Mouse (Mus musculus): Measurements from ENCODE around the gene Pih1d1.
"Not testable (repeated sequence)": the region's sequence is repeated elsewhere in the genome, so short reads cannot be mapped to it uniquely, and the experiment has no call there.

Gene Pih1d1

DNA sequence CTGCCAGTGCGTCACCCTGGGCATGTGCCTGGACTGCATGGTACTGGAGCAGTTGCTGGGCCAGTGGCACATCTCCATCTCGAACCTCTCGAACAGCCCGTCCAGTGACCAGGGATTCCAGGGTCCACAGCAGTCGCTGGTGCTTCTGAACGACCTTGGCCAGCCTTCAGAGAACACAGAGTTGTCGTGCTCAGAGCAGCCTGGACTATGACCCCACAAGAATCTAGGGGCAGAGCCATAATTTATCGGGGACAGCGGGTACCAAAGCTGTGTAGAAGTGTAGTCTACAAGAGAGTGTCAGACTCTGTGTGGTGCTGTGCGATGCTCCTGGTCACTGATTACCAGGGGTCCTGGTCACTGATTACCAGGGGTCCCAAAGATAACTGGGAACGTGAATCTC, 6.2 kb upstream of the Pih1d1 start:
- DNase-seq (ENCODE audit: inconsistent ontology term): no peak

DNA sequence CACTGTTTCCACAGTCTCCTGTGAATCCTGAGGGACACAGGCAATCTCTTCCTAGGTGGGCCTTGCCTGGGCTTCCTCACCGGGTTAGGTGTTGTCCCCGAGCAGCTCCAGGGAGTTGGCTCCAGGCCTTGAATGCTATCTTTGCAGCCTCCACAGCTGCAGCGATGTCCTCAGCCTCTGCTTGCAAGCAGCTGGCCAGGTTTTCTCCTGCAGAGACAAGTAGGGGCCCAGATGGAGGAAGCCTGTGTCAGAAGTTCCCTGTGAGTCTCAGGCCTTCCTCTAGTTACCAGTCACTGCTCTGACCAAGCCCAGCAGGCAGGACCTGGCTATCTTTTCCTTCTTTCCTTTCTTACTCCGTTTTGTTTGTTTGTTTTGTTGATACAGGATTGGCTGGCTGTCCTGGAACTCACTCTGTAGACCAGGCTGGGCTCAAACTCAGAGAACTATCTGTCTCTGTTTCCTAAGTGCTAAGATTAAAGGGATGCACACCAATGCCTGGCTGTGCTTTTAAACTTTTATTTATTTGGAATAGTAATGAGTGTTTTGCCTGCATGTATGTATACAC, 5.5 kb upstream of the Pih1d1 start:
- no peak for DNase-seq (ENCODE audit: inconsistent ontology term)

DNA sequence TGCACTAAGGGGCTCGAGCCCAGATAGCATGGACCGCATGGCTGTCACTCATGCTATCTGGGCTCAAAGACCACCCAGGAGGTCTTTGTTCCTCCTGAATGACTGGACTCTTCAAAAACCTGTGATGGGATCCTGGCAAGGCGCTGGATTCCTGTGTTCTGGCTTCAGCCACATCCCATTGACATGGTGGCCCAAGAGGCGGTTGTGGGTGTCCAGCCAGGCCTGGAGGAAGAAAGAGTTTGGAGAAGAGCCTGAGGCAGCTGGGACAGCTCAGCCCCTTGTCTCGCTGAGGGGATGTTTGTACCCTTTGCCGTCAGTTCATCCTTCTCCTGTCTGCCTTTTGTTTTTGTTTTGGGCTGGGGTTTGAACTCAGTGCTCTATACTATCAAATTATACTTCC, 4.6 kb upstream of the Pih1d1 start:
- no peak for DNase-seq (ENCODE audit: inconsistent ontology term)

DNA sequence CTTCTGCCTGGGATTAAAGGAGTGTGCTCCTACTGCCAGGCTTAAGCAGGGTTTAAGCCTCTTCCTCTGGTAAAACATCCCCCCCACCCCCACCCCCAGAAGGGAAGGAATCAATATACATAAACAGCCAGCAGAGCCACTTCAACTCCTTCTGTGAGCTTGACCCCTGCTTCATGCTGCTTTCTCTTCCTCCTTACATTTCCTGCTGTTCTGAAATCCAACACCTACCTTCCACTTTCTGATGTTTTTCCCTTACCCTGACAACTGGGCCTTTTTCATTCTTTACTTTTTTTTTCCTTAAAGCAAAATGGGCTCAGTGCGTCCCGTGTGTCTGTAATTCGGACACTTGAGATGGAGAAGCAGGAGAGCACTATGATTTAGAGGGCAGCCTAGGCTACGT, 3.8 kb upstream of the Pih1d1 start:
- DNase-seq (ENCODE audit: inconsistent ontology term): no peak

DNA sequence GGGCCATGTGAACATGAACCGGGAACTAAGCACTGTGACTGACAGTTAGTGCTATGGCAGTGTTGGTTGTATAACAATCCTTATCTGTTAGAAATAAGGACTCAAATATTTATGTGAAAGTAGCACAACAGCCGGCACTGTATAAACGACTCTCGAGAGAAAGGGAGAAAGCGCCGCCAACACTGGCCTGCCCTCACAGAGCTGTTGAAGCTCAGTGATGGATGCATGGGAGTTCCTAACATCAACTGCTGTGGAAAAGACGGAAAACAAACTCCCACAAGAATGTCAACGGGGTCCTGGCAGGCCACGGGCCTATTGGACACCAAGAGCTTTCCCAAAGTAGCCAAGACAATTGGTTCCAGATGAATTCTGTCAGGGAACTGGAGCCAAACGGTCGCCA, 2.8 kb upstream of the Pih1d1 start:
- DNase-seq (ENCODE audit: inconsistent ontology term): no peak

DNA sequence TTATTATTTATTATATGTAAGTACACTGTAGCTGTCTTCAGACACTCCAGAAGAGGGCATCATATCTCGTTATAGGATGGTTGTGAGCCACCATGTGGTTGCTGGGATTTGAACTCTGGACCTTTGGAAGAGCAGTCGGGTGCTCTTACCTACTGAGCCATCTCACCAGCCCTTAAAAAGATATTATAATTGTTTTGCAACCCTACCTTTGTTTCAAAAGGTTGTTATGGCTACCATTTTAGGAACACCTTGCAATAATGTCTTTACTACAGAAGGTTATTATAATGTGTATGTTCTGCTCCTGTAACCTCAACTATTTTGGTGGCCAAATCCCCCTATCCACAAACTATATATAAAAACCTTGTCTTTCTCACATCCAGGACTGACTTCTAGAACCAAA, 1.1 kb upstream of the Pih1d1 start:
- DNase-seq (ENCODE audit: inconsistent ontology term): not testable (repeated sequence)

DNA sequence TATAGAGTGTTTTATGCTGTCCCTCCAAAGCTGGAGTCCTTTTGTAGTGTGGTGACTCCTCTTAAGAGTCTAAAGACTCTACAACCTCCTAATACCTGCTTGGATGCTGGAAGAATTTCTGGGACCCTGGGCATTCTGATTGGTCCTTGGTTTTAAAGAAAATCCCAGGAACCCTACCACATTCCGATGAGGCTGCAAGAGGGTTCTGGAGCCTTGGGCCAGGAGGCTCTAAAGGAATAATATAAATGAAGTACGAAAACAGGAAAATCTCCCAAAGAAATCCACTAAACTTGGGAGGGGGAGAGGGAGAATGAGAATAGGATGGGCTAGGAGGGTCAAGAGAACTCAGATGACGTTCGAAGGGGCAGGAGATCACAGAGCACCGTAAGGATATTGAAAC, 517 bp upstream of the Pih1d1 start:
- DNase-seq (ENCODE audit: inconsistent ontology term): no peak

DNA sequence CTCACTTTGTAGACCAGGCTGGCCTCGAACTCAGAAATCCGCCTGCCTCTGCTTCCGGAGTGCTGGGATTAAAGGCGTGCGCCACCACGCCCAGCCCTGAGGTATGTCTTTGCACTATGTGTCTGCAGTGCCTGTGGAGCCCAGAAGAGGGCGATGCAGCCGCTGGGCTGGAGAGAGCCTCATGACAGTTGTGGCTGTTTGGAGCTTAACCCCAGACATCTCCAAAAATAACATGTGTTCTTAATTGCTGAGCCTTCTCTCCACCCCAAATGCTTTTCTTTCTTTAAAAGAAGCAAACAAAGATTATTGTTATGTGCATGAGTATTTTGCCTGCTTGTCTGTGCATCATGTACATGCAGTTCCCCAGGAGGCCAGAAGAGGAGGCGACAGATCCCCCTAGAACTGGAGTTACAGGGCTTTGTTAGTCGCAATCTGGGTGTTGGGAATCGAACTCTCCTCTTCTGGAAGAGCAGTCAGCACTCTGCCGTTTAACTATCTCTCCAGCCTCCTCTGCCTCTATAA, 951 bp downstream of the Pih1d1 start:
- peak; percentile 50 for DNase-seq (ENCODE audit: inconsistent ontology term)

DNA sequence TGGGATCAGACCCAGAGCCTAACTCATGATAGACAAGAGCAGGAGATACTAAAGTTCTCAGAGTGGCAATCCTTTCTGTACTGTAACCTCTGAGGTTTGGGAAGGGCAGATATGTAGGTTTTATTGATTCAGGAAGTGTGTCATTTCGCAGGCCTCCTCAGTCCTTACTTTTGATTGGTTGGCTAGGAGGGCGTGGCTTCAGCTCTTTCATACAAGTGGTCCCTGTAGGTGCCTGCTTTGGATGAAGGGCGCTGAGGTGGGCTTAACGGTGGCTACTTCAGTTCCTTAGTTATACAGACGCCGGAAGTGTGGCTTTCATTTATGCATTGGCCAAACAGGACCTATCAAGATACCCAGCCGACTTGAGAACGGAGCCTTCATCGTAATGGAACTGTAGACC, 1.5 kb downstream of the Pih1d1 start:
- DNase-seq (ENCODE audit: inconsistent ontology term): no peak

DNA sequence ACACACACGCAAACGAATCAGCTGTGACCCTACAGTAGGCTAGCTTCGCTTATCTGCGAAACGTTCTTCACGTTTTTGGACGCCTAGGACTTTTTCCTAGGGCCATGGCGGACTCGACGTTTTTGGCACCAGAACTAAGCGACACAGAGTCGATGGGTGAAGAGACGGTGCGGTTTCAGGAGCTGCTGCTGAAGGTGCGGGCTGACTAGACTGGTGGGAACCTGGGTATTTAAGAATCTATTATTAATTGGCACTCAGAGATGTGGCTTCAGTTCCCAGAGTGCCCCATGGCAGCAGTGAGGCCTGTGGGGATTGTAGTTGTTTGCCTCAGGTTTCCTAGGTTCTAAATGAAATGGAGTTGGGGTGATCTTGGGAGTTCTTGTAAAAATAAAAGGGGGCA, 2.1 kb downstream of the Pih1d1 start:
- no peak for DNase-seq (ENCODE audit: inconsistent ontology term)

DNA sequence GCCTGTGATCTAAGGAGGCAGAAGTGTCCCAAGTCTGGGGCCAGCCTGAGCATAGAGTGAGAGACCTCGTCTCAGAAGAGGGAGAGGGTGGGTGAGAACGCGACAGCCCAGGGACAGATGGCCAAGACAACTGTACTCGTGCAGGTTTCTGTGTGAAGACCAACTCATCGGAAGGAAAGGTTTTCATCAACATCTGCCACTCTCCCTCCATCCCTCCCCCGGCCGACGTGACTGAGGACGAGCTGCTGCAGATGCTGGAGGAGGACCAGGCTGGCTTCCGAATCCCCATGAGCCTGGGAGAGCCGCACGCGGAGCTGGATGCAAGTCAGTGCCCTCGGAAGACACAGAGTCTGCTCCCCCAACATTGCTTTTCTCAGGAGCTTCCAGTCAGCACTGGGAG, 3.4 kb downstream of the Pih1d1 start:
- DNase-seq (ENCODE audit: inconsistent ontology term): no peak

DNA sequence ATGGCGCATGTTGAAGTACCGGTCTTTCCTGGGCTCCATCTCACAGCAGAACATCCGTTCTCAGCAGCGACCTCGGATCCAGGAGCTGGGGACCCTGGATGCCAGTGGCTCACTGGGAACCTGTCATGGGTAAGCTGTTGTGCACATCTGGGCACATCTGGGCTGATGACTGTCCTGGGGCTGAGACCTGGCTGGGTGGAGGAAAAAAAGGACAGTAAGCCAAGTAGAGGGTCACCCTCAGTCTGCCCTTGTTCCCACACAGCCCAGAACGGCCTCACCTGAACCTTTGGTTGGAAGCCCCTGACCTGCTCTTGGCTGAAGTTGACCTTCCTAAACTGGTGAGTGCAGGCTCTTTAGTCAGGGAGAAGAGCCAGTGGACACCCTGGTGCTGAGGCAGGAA, 4.9 kb downstream of the Pih1d1 start:
- no peak for DNase-seq (ENCODE audit: inconsistent ontology term)

DNA sequence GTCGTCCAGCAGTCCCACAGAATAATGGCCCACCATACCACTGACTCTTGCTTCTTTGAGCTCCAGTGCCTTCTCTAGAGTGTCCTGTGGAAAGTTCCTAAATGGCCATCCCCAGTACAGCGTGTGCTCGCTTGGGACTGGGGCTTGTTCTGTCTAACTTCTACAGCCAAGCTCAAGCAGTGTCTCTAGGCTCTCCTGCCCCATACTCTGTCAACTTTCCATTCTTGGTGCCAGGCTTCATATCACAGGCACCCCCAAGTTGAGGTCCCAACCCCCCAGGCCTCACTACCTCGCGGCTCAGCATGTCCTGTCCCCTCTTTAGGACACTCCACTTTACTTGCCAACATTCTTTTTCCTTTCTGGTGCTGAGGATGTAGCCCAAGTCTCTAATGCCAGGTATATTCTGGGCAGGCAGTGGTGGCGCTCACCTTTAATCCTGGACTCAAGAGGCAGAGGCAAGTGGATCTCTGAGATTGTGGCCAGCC, 6.3 kb downstream of the Pih1d1 start:
- DNase-seq (ENCODE audit: inconsistent ontology term): no peak

DNA sequence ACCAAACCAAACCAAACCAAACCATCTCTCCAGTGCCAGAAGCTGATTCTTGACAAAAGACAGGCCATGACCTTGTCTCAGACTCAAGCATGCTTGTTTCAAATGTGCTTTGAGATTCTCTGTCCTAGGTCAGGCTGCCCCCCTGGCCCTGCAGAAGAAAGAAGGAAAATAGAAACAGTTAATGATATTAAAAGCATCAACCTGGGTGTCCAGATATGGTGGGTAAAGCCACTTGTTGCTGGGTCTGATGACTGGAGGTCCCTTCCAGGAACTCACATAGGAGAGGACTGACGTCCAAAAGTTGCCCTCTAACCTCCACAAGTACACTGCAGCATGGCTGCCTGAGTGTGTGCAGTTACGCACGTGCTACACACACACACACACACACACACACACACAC, 6.8 kb downstream of the Pih1d1 start:
- DNase-seq (ENCODE audit: inconsistent ontology term): no peak

DNA sequence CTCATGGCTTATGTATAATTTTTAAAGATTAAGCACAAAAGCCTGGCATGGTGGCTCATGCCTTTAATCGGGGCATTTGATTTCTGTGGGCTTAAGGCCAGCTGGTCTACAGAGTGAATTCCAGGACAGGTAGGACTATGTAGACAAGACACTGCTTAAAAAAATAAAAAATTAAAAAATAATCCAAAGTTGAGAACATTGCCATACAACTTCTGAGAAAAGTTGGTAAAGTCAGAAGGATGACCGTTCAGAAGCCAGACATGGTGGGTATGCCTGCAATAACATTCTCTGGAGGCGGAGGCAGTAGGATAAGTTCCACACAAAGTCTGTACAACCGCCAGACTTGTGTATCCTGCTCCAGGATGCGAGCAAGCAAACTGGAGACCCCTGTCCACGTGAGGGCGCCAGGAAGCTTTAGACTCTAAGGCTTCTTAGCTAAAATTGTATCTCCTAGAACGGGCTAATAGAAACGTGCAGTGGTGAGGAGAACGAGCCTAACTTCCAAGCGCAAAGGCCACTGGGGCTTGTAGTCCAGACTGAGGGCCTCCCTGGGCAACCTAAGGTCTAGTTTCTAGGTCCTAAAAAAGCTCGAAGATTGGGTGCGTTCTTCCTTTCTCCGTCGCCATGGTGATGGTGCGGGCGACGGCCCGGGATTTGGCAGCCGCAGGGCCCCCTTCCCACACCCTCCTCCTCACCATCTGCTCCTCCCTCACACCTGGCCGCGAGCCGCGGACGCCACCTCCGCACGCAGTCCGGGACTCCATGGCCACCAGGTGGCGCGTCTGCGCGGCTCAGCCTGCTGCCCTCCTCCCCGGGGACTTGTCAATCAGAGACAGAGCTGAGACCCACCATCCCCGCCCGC, 7.7 kb downstream of the Pih1d1 start:
- DNase-seq (ENCODE audit: inconsistent ontology term): peak; percentile 90

DNA sequence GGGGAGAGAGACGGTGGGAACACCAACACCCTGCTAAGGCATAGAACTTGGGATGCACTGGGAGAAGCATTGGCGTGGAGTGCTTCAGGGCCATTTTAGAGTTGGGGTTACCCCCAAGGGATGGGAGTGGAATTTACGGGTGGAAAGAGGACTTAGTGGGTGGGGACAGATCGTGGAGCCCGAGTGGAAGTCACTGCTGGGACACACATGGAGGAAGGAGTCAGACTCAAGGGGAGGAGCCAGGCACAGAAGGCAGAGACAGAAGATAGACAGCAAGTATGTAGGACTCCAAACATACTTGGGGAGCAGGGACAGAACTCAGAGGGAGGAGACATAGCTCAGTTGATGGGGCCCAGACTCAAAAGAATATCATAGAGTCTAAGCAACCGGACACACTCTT, 8.4 kb downstream of the Pih1d1 start:
- no peak for DNase-seq (ENCODE audit: inconsistent ontology term)

DNA sequence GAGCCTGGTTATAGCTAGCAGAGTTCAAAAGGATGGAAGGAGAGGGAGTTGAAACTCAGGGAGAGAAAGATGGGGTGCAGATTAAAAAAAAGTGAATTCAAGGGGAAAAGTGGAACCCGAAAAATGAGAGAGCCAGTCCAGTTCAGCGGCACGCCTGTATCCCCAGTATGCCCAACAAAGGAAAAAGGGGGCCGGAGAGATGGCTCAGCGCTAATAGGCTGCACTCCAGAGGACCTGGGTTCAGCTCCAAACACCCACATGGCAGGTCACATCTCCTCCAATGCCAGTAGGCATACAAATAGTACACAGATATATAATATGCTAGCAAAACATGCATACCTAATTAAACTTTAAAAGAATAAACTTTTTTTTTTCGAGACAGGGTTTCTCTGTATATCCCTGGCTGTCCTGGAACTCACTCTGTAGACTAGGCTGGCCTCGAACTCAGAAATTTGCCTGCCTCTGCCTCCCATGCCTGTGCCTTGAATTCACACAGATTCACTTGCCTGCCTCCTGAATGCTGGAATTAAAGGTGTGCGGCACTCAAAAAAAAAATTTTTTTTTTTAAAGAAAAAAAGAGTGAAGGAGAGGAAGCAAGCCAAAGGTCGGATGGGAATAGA, 9.0 kb downstream of the Pih1d1 start:
- no peak for DNase-seq (ENCODE audit: inconsistent ontology term)

DNA sequence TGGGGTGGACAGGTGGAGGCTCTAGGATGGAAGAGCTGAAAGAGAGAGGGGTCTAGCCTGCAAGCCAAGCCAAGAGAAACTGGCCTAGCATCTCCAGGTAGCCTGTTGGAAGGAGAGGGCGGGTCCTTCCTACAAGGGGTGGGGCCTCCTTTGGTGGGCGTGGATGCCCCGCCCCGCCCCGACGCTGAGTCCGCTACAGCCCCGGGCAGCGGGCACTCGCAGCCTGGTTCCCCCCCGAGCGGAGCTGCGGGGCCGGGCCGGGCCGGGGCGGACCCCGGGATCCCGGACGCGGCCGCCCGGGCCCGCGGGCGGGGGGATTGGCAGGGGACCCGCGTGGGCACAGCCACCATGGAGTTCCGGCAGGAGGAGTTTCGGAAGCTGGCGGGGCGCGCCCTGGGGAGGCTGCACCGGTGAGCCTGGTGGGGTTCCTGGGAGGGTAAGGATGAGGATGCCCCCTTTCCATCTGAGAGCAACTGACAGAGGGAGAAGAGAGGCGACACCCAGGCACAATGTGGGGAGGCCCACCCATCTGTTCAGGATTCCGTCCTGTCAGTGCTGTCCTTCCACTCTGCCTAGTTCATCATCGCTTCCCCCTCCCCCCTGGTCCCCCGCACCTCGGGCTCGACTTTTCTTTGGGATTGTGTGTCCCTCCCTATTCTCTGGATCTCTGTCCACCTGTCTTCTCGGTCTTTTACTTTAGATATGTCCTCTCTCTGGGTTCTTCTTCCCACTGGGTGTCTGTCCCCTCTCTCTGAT, 9.8 kb downstream of the Pih1d1 start, which contains the start of gene Slc17a7:
Slc17a7 (plus strand) TSS at position 215 of the 756 bp plus-strand sequence.
- peak; percentile 46 for DNase-seq (ENCODE audit: inconsistent ontology term)

DNA sequence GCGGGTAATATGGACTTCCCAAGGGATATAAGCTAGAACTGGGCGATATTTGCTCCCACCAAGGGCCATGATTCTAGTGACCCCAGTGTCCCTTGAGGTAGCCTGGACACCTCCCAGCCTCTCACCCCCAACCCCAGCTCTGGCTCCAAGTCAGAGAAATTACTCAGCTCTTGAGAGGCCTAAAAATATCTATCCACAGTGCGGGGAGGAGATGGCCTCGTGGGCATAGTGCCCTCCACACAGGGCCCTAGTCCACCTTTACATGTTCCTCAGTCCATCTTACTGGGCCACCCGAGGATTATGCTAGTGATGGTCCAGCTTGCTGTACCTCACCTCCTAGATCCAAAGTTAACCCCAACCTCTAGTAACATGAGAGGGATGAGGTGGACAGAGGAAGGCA, 10.7 kb downstream of the Pih1d1 start:
- DNase-seq (ENCODE audit: inconsistent ontology term): no peak

DNA sequence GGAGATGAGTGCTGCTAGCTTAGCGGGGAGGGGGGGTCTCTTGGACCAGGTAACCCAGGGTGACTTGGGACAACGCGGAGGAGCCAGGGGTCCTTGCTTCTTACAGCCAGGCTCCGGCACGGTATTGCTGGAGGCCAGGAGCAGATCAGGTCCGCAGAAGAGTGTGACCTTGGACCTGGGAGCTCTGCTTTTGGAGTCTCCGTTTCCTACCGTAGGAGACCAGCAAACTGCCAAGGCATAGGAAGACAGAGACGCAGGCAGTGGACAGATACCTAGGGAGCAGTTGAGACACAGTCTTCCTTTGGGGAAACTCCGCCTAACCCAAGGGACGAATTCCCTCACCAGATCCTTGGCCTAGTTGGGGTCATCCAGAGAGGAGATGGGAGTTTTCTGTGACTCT, 11.6 kb downstream of the Pih1d1 start:
- DNase-seq (ENCODE audit: inconsistent ontology term): no peak

DNA sequence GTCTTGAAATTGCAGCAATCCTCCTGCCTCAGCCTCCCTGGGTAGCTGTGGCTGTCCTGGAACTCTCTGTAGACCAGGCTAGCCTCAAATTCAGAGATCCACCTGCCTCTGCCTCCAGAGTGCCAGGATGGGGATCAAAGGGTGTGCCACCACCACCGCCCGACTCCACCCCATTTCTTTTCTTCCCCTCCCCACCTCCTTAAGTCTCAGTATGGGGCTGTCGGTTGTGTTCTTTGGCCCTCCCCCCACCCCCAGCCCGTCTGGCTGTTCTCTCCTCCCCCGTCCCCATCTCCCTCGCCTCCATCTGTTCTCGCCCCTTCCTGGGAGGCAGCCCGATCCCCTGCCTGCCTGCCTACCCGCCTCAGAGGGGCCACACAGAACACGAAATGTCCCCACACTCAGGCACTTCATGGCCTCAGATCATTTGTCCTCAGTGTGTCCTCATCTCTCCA, 12.9 kb downstream of the Pih1d1 start:
- DNase-seq (ENCODE audit: inconsistent ontology term): no peak
